Mouse (Mus musculus): ENCODE results near the gene Rbbp8nl. TPM values are rescaled to one million over a fixed set of nuclear protein-coding genes. Genes with fewer than 3 reads are reported as not detected.
A peak's percentile ranks its signal among the peaks of the same experiment; 100 is the strongest.
"Not testable (repeated sequence)": the region's sequence is repeated elsewhere in the genome, so short reads cannot be mapped to it uniquely, and the experiment has no call there.

Gene Rbbp8nl
- total RNA-seq, 2 experiments from 2014 or later: not detected

- ATAC-seq (replicated peaks; ENCODE audit: poor library complexity, severe bottlenecking): not testable (repeated sequence)
Observed at GRCm38 (mm10) chr2:180259826-180260609, 29.7 kb downstream of the Rbbp8nl start.

DNA sequence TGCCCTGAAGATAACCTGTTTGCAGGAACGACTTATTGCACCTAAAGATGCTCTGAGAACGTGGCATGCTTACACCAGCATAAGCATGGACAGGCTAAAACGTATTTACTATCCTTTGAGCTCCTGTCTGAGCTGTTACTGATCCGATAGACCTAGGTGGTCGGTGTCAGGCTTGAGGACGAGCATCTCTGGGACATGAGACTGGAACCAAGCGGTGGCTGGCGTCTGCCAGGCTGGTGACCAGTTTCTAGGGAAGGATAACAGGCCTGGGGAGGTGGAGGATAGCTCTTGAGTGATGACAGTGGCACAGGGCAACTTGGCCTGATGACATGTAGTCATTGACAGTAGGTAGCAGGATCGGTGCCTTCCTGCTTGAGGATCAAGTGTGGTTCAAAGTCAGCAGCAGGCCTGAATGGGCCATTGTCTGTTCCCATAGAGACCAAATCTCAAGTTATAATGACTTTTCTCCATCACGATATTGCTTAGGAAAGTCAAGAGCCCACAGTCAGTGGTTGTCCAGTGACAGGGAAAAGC lies 30.7 kb downstream of the Rbbp8nl start:
- ATAC-seq (replicated peaks; ENCODE audit: poor library complexity, severe bottlenecking): not testable (repeated sequence)

GRCm38 (mm10) chr2:180257963-180258865 lies 31.5 kb downstream of the Rbbp8nl start:
- no peak for ATAC-seq (replicated peaks; ENCODE audit: poor library complexity, severe bottlenecking)

- peak; percentile 87 for ATAC-seq (replicated peaks; ENCODE audit: poor library complexity, severe bottlenecking)
Observed at GRCm38 (mm10) chr2:180257001-180257521, 32.6 kb downstream of the Rbbp8nl start, which contains the start of gene Rps21. Rps21 (plus strand) TSS chr2:180257377.

DNA sequence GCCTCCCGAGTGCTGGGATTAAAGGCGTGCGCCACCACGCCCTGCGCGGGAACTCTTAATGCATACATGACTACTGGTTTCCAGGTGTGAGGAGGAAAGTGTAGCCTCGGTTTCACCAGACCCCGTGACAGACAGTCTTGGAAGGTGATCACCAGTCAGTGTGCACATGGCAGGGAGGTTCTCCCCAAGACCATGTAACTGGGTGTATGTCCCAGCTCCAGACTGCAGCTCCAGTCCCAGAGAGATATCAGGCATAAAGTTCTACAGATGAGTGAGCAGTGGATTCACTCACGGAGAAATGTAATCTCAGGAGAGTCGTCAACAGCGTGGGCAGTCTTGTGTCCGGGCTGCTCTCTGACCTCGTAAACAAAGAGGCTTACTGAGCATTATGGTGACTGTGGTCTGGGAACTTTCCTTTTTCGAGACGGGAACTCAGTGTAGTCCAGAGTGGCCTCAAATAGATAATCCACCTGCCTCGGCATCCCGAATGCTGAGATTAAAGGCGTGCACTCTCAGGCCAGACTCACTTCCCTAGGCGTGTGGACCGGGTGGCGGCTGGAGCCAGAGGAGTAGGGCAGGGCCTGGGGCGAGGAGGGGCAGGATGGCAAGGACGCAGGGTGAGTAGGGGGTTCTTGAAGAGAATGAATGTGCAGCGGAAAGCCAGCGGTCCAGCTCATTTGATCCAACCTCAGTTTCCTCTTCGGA lies 33.2 kb downstream of the Rbbp8nl start:
- peak; percentile 50 for ATAC-seq (replicated peaks; ENCODE audit: poor library complexity, severe bottlenecking)

DNA sequence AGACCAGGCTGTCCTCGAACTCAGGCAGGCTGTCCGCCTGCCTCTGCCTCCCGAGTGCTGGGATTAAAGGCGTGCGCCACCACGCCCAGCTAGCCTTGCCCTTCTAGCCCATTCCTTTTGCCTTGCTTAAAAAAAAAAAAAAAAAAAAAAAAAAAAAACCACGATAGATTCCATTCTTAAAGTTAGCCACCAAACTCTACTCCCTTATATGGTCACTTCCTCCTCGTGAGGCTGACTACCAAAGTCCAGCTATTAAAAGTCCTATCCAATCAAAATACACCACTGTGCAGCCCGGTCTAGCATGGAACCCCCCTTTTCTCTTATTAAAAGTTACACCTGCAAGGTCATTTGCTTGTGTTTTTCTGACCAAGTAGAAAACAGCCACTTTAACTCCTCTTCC lies 34.0 kb downstream of the Rbbp8nl start:
- 0 out of 2 replicates have a peak, but pooled peaks have one; percentile 6 for ATAC-seq (replicated peaks; ENCODE audit: poor library complexity, severe bottlenecking)

DNA sequence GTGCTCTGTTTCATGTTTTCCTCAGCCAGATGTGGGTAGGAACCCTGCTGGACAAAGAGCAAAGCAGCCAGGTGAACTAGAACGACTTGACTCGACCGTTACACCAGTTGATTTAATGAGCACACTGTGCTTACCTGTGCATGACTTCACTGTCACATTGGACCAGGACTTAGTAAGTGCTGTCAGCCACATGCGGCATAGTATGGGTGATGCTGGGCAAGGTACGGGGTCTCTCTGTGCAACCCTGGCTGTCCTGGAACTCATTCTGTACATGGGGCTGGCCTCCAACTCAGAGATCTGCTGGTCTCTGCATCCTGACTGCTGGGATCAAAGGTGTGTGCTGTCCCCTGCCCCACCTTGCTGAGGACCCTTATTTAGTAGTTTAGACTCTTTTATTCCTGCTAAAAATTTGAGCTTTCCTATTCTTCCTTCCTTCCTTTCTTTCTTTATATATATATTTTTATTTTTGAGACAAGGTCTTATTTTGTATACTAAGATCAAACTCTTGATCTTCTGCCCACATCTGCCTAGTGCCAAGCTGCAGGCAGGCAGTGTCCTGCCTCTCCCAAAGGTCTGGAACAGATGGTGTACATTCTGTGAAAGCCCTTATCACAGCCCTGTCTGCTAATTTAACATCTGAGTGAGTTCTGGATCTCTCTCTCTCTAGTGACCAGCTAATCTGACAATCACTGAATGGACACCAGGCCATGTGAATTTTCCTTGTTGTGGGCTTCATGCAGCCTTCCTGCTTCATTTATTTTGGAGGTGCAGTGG lies 35.1 kb downstream of the Rbbp8nl start:
- ATAC-seq (replicated peaks; ENCODE audit: poor library complexity, severe bottlenecking): no peak

GRCm38 (mm10) chr2:180251838-180252237 lies 37.8 kb downstream of the Rbbp8nl start:
- ATAC-seq (replicated peaks; ENCODE audit: poor library complexity, severe bottlenecking): no peak

- ATAC-seq (replicated peaks; ENCODE audit: poor library complexity, severe bottlenecking): peak; percentile 95
Observed at GRCm38 (mm10) chr2:180250930-180251611, 38.6 kb downstream of the Rbbp8nl start.

DNA sequence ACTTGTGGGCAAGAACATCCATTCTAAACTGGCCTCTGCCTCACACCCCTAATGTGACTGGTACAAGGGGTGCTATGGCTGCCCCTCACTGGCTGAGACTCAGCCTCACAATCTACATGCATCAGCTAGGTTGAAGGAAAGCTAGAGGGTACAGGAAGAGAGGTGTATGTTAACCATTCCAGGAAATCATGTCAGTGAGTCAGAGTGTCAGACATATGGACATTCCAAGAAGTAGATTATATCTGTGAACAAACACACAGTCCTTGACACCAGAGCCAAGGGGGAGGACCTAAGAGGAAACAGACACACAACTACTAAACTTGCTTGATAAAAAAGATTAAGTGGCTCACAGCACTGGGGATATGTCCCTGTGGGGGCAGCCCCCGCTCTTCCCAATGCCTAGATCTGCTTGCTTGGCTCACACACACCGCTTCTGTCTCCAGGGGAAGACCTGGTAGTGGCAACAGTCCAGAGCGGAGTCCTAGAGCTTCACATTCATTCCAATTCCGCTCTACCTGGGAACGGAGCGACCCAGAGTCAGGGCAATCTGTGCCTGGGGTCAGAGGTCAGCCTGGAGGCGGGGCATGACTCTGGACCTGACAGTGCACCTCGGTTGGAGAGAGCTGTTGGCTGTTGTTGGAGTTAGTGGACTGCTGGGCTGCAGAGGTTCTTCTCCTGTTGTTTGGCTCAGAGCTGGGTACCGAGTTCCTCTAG lies 40.6 kb downstream of the Rbbp8nl start:
- no peak for ATAC-seq (replicated peaks; ENCODE audit: poor library complexity, severe bottlenecking)

GRCm38 (mm10) chr2:180247916-180248315 lies 41.8 kb downstream of the Rbbp8nl start:
- no peak for ATAC-seq (replicated peaks; ENCODE audit: poor library complexity, severe bottlenecking)

DNA sequence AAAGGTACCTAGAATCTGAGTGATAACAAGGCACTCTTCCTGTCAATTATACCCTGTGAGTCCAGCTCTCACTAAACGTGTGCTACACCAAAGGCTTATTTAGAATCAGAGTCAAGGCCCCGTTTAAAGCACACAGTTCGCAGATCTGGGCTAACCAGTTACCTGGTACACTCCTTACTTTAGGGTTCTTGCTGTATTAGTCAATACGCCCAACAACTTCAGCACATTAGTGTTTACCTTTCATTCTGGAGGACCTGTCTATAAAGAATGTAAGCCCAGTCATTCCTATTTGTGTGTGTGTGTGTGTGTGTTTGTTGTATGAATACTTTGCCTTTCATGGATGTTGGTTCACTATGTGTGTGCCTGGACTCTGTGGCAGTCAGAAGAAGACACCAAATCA lies 46.6 kb downstream of the Rbbp8nl start:
- ATAC-seq (replicated peaks; ENCODE audit: poor library complexity, severe bottlenecking): no peak

DNA sequence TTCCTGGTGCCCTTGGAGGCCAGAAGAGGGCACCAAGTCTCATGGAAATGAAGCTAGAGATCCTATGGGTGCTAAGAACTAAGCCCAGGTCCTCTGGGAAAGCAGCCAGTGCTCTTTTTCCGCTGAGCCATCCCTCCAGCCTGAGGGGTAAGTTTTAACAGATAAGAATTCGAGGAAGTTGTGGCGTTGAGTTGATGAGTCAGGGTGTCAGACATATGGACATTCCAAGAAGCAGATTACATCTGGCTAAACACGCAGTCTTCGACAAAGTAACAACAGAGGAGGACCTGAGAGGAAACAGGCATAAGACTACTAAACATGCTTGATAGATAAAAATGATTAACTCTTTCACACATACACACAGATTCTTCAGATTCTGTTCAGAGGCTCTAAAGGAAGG lies 51.1 kb downstream of the Rbbp8nl start:
- ATAC-seq (replicated peaks; ENCODE audit: poor library complexity, severe bottlenecking): no peak

- ATAC-seq (replicated peaks; ENCODE audit: poor library complexity, severe bottlenecking): no peak
Observed at GRCm38 (mm10) chr2:180237601-180238345, 51.9 kb downstream of the Rbbp8nl start.

DNA sequence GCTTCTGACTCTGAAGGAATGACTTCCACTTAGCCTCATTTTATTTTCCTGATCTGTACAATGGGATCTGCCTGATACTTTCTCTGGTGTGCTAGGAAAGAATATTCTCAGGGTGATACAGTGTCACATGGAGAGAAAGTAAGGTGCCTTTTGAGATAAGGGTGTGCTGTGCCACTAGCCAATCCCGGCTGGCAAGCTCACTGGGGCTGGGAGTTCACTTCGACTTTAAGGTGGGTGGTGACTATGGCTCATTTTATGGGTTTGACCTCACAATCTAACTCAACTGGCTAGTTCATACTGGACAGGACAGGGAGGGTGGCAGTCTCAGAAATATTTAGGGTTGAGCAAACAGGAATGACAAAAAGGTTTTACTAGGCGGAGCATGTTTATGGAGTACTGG lies 52.7 kb downstream of the Rbbp8nl start:
- no peak for ATAC-seq (replicated peaks; ENCODE audit: poor library complexity, severe bottlenecking)

DNA sequence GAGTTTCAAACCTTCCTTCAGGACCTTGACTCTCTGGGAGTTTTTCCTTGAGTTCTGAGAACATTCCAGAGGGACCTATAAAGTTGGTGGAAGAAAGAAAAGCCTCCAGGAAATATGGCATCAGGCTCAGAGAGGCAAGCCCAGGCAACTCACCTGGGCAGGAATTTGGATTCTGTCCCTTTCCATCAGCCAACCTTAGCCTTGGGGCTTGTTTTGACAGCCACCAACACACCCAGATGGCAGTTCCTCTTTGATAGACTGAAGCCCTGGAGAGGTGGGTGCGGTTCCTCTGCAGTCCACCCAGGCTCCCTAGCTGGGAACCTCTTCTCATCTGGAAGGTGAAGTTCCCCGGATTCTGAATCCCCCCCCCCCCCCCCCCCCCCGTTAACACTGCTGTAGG lies 53.2 kb downstream of the Rbbp8nl start:
- no peak for ATAC-seq (replicated peaks; ENCODE audit: poor library complexity, severe bottlenecking)

DNA sequence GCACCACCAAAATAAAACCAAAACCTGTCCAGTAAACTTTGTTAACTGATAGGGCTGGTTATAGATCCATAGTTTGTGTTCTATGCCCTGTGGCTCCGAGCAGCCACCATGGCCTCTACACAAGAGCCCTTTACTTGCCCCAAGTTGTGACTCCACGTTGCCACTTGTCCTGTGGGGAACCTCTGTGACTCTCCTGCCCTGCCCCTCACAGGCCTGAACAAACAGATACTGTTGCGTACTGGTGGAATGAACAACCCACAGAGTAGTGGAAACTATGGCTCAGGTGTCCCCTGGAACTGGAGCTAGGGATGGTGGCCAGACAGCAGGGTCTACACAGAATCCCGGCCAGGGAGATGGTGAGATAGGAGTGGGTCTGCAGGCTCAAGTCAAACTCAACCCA lies 53.9 kb downstream of the Rbbp8nl start:
- no peak for ATAC-seq (replicated peaks; ENCODE audit: poor library complexity, severe bottlenecking)

All from granulocyte monocyte progenitor cell, adult 5-6 weeks (primary cell).